Mouse (Mus musculus) ES-Bruce4 (cell line): ENCODE measurements around the gene Gapdhs.

Source experiments
- CTCF ChIP-seq: IDR thresholded peaks from one replicate; pipeline ENCODE4 v1.8.1; 2011; ENCODE audit warnings: low read depth, low read length
- EP300 ChIP-seq: IDR thresholded peaks from 2 replicates; pipeline ENCODE4 v1.6.1; 2011; ENCODE audit warnings: low read depth, low read length; ENCODE audit not compliant: insufficient read depth
- POLR2A ChIP-seq: IDR thresholded peaks from one replicate; pipeline ENCODE4 v1.8.1; 2011; ENCODE audit warnings: low read length; ENCODE audit not compliant: insufficient read depth

DNA sequence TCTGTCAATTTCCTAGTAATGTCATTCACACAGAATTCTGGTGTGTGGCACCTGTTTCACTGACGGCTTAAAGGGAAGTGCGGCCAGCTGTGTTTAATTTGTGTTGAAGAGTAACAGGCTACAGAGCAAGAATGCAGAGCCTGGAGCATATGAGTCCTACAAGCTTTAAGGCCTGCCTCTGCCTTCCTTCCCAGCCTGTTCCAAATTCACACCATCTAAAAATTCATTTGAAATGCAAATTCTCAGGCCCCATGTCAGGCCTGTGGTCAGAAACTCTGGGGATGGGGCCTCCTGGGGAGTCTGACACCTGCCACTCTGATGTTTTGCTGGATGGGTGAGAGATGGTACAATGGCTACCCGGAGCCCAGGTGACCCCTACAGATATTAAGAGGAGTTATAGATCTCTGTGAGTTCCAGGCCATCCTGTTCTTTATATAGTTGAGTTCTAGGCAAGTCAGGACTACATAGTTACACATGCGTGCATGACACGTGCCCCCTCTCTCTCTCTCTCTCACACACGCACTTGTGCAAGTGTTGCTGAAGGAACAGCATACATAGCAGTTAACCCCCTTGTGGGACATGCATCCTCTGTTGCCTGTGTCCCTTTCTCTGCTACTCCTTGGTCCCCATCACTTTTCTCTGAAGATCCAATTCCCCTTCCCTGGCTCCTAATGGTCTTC lies 20.1 kb downstream of the Gapdhs start:
- TF ChIP-seq CTCF (no peak), EP300 (no peak), POLR2A (no peak)
